Mouse (Mus musculus) thymus, postnatal 10 days (tissue): ENCODE measurements around the gene Tbk1.

ENCODE experiments used
- DNase-seq, 2 experiments: peaks; one replicate each; pipeline ENCODE4 v3.0.0; 2021; ENCODE audit warnings: low spot score in 2 of 2

Gene Tbk1

GRCm38 (mm10) chr10:121542156-121542555 lies 44.4 kb downstream of the Tbk1 start:
- DNase-seq = no peak

- no peak for DNase-seq
These were observed 51.6 kb downstream of the Tbk1 start for GRCm38 (mm10) chr10:121534995-121535394.

- DNase-seq = peak in 1 of 2 experiments; percentile 31
These were observed 53.3 kb downstream of the Tbk1 start for GRCm38 (mm10) chr10:121533137-121533872.

GRCm38 (mm10) chr10:121531541-121531940 lies 55.0 kb downstream of the Tbk1 start:
- DNase-seq = no peak

- no peak for DNase-seq
These were observed 56.1 kb downstream of the Tbk1 start for GRCm38 (mm10) chr10:121530365-121531003.

GRCm38 (mm10) chr10:121529261-121529660 lies 57.3 kb downstream of the Tbk1 start:
- no peak for DNase-seq

GRCm38 (mm10) chr10:121528470-121528869 lies 58.1 kb downstream of the Tbk1 start:
- no peak for DNase-seq

- no peak for DNase-seq
These were observed 59.5 kb downstream of the Tbk1 start for GRCm38 (mm10) chr10:121527114-121527513.

GRCm38 (mm10) chr10:121520923-121521585 lies 65.5 kb downstream of the Tbk1 start:
- DNase-seq = no peak

- no peak for DNase-seq
These were observed 66.9 kb downstream of the Tbk1 start for GRCm38 (mm10) chr10:121519710-121520109.

GRCm38 (mm10) chr10:121516008-121516600 lies 70.5 kb downstream of the Tbk1 start:
- peak in 1 of 2 experiments; percentile 72 for DNase-seq

- no peak for DNase-seq
These were observed 76.6 kb downstream of the Tbk1 start for GRCm38 (mm10) chr10:121509751-121510643.

- DNase-seq = no peak
These were observed 78.6 kb downstream of the Tbk1 start for GRCm38 (mm10) chr10:121507755-121508544.

GRCm38 (mm10) chr10:121506731-121507583 lies 79.6 kb downstream of the Tbk1 start:
- peak; percentile 86 to 88 for DNase-seq

GRCm38 (mm10) chr10:121505929-121506328 lies 80.7 kb downstream of the Tbk1 start:
- no peak for DNase-seq

- peak; percentile 78 for DNase-seq
These were observed 81.3 kb downstream of the Tbk1 start for GRCm38 (mm10) chr10:121504973-121505911.

GRCm38 (mm10) chr10:121501160-121501559 lies 85.4 kb downstream of the Tbk1 start:
- DNase-seq = no peak

GRCm38 (mm10) chr10:121500034-121500433 lies 86.6 kb downstream of the Tbk1 start:
- DNase-seq = no peak
